In genomic region chr19:38253796-38254195, GRCm38 (mm10) we compare ENCODE assay signal across 8 mouse cellular contexts. TPM values are rescaled to one million over a fixed set of nuclear protein-coding genes. Genes with fewer than 3 reads are reported as not detected.
DNase-seq lines count a peak whose midpoint lies in the region; ATAC-seq and TF ChIP-seq lines count a peak whose summit lies in the region.

No protein-coding gene starts in this region.

- H3K9ac ChIP-seq in midbrain, embryonic 11.5 days (ENCODE audit: low read length) = no peak overlapping the region
- H3K9ac ChIP-seq in embryonic facial prominence, embryonic 14.5 days (ENCODE audit: low read depth, low read length) = no peak overlapping the region
- H3K9ac ChIP-seq in forebrain, embryonic 16.5 days (replicated peaks; ENCODE audit: low read depth, low read length) = no peak overlapping the region

- no peak for TF ChIP-seq POLR2A in bone marrow, adult 2 months (IDR thresholded peaks at IDR 0.05; ENCODE audit: borderline replicate concordance, control insufficient read depth, low read depth, low read length)

- peak; percentile 48 to 71 for DNase-seq in adrenal gland, adult (ENCODE audit: inconsistent age in 2 of 2, low spot score in 1 of 2)
- DNase-seq in adrenal gland, postnatal 4 days (ENCODE audit: low spot score in 2 of 2) = no peak
- DNase-seq in midbrain, embryonic 11.5 days (ENCODE audit: low spot score, missing footprints) = peak; percentile 85
- no peak for DNase-seq in midbrain, embryonic 10.5 days (ENCODE audit: low spot score)
- peak; percentile 63 for DNase-seq in embryonic facial prominence, embryonic 14.5 days (ENCODE audit: low spot score)
- peak; percentile 27 for DNase-seq in lung, postnatal 10 days

- H3K4me3 ChIP-seq in midbrain, embryonic 11.5 days (ENCODE audit: low read depth, low read length) = no peak overlapping the region
- no peak overlapping the region for H3K4me3 ChIP-seq in midbrain, embryonic 10.5 days
- no peak overlapping the region for H3K4me3 ChIP-seq in bone marrow, adult 2 months (replicated peaks; ENCODE audit: control insufficient read depth, low read depth, low read length)
- no peak overlapping the region for H3K4me3 ChIP-seq in embryonic facial prominence, embryonic 14.5 days (ENCODE audit: low read depth, low read length)
- H3K4me3 ChIP-seq in forebrain, embryonic 16.5 days (replicated peaks; ENCODE audit: low read length) = no peak overlapping the region

- peak; percentile 47 for TF ChIP-seq CTCF in bone marrow, adult 2 months (IDR thresholded peaks at IDR 0.05; ENCODE audit: control insufficient read depth, insufficient read depth, low read length)

- no peak overlapping the region for H3K4me2 ChIP-seq in midbrain, embryonic 11.5 days
- H3K4me2 ChIP-seq in embryonic facial prominence, embryonic 14.5 days (ENCODE audit: low read depth, low read length) = no peak overlapping the region
- no peak overlapping the region for H3K4me2 ChIP-seq in forebrain, embryonic 16.5 days (ENCODE audit: low read length)

- H3K36me3 ChIP-seq in midbrain, embryonic 11.5 days (ENCODE audit: control insufficient read depth, insufficient read depth, low read length) = no peaks in the 10 kb centered on the region
- H3K36me3 ChIP-seq in midbrain, embryonic 10.5 days = no peaks in the 10 kb centered on the region
- H3K36me3 ChIP-seq in embryonic facial prominence, embryonic 14.5 days (ENCODE audit: control insufficient read depth, insufficient read depth, low read length) = no peaks in the 10 kb centered on the region
- H3K36me3 ChIP-seq in forebrain, embryonic 16.5 days (ENCODE audit: control insufficient read depth, insufficient read depth) = no peaks in the 10 kb centered on the region

- WGBS in midbrain, embryonic 11.5 days = 53% methylated on average over 6 of the region's 6 CpGs
- 63% methylated on average over 6 of the region's 6 CpGs for WGBS in midbrain, embryonic 10.5 days
- 44% methylated on average over 6 of the region's 6 CpGs for WGBS in bone marrow, adult 2 months
- 50% methylated on average over 6 of the region's 6 CpGs for WGBS in embryonic facial prominence, embryonic 14.5 days
- WGBS in forebrain, embryonic 16.5 days = 65% methylated on average over 6 of the region's 6 CpGs

- 0 out of 2 replicates have a peak, but pooled peaks cover 2% of the 10 kb centered on the region for H3K4me1 ChIP-seq in midbrain, embryonic 11.5 days (ENCODE audit: control insufficient read depth, insufficient read depth, low read length)
- peaks cover 13% of the 10 kb centered on the region for H3K4me1 ChIP-seq in midbrain, embryonic 10.5 days
- H3K4me1 ChIP-seq in bone marrow, adult 2 months (ENCODE audit: control insufficient read depth, insufficient read depth, low read length) = no peaks in the 10 kb centered on the region
- no peaks in the 10 kb centered on the region for H3K4me1 ChIP-seq in embryonic facial prominence, embryonic 14.5 days (ENCODE audit: control insufficient read depth, insufficient read depth, low read length)
- 0 out of 2 replicates have a peak, but pooled peaks cover 2% of the 10 kb centered on the region for H3K4me1 ChIP-seq in forebrain, embryonic 16.5 days (replicated peaks; ENCODE audit: control insufficient read depth, insufficient read depth, low read length)

- no peak for ATAC-seq in midbrain, embryonic 11.5 days (ENCODE audit: low FRiP score)
- no peak for ATAC-seq in embryonic facial prominence, embryonic 14.5 days (ENCODE audit: low read depth)
- ATAC-seq in forebrain, embryonic 16.5 days = no peak

- H3K27ac ChIP-seq in midbrain, embryonic 11.5 days (ENCODE audit: low read depth, low read length) = no peak overlapping the region
- H3K27ac ChIP-seq in midbrain, embryonic 10.5 days (replicated peaks) = no peak overlapping the region
- H3K27ac ChIP-seq in bone marrow, adult 2 months (ENCODE audit: control insufficient read depth, insufficient read depth, low read depth, low read length, poor library complexity) = no peak overlapping the region
- H3K27ac ChIP-seq in embryonic facial prominence, embryonic 14.5 days (replicated peaks; ENCODE audit: low read depth, low read length) = no peak overlapping the region
- no peak overlapping the region for H3K27ac ChIP-seq in forebrain, embryonic 16.5 days (ENCODE audit: low read length)

- H3K27me3 ChIP-seq in midbrain, embryonic 11.5 days (ENCODE audit: control insufficient read depth, insufficient read depth, low read length) = no peaks in the 10 kb centered on the region
- H3K27me3 ChIP-seq in midbrain, embryonic 10.5 days (ENCODE audit: low read depth, poor library complexity, severe bottlenecking) = no peaks in the 10 kb centered on the region
- no peaks in the 10 kb centered on the region for H3K27me3 ChIP-seq in embryonic facial prominence, embryonic 14.5 days (replicated peaks; ENCODE audit: control insufficient read depth, insufficient read depth, low read length)
- no peaks in the 10 kb centered on the region for H3K27me3 ChIP-seq in forebrain, embryonic 16.5 days (replicated peaks; ENCODE audit: control insufficient read depth, insufficient read depth, low read length)

- H3K9me3 ChIP-seq in midbrain, embryonic 11.5 days (ENCODE audit: control insufficient read depth, low read length) = no peaks in the 10 kb centered on the region
- no peaks in the 10 kb centered on the region for H3K9me3 ChIP-seq in midbrain, embryonic 10.5 days (replicated peaks)
- H3K9me3 ChIP-seq in embryonic facial prominence, embryonic 14.5 days (ENCODE audit: control insufficient read depth, low read length) = no peaks in the 10 kb centered on the region
- no peaks in the 10 kb centered on the region for H3K9me3 ChIP-seq in forebrain, embryonic 16.5 days (ENCODE audit: control insufficient read depth, low read length)

RNA-seq across cellular contexts. Expression of gene Lgi1, which starts 10.5 kb away (rescaled TPM):
- 1 to 10 TPM; 4.6 to 5.3 TPM for total RNA-seq in adrenal gland, postnatal 4 days (2021)
- polyA plus RNA-seq in midbrain, embryonic 11.5 days (2014; fragmentation: Nextera tagmentation; extraction: Ambion mirVana) = 2.0 and 2.5 TPM in 2 replicates
- 2.4 and 2.8 TPM in 2 replicates for polyA plus RNA-seq in midbrain, embryonic 10.5 days (2016; fragmentation: Nextera tagmentation; extraction: Ambion mirVana)
- polyA plus RNA-seq in bone marrow, adult 2 months (2011; ENCODE audit: insufficient read depth, insufficient read length, low replicate concordance, missing spikeins) = 142 and 160 TPM in 2 replicates
- polyA plus RNA-seq in embryonic facial prominence, embryonic 14.5 days (2014; fragmentation: Nextera tagmentation; extraction: Ambion mirVana) = 5.9 and 6.1 TPM in 2 replicates
- polyA plus RNA-seq in forebrain, embryonic 16.5 days (2015; fragmentation: Nextera tagmentation; extraction: Ambion mirVana) = 15.5 and 19.1 TPM in 2 replicates

RNA-seq across cellular contexts. Expression of gene Fra10ac1, which starts 29.8 kb away (rescaled TPM):
- 10 to 100 TPM; 16.6 to 19.3 TPM for total RNA-seq in adrenal gland, postnatal 4 days (2021)
- 45.7 and 47.5 TPM in 2 replicates for polyA plus RNA-seq in midbrain, embryonic 11.5 days (2014; fragmentation: Nextera tagmentation; extraction: Ambion mirVana)
- 45.1 and 46.6 TPM in 2 replicates for polyA plus RNA-seq in midbrain, embryonic 10.5 days (2016; fragmentation: Nextera tagmentation; extraction: Ambion mirVana)
- polyA plus RNA-seq in bone marrow, adult 2 months (2011; ENCODE audit: insufficient read depth, insufficient read length, low replicate concordance, missing spikeins) = 11.9 and 17.8 TPM in 2 replicates
- 26.0 and 27.3 TPM in 2 replicates for polyA plus RNA-seq in embryonic facial prominence, embryonic 14.5 days (2014; fragmentation: Nextera tagmentation; extraction: Ambion mirVana)
- polyA plus RNA-seq in forebrain, embryonic 16.5 days (2015; fragmentation: Nextera tagmentation; extraction: Ambion mirVana) = 54.7 and 56.8 TPM in 2 replicates

Comparison
In these comparisons a context has a peak if more than half of its experiments do, and no peak if none do; other contexts are left out.
1. DNase-seq: peak in adrenal gland, adult (2 of 2), midbrain, embryonic 11.5 days (single experiment), embryonic facial prominence, embryonic 14.5 days (single experiment) and lung, postnatal 10 days (single experiment); none in adrenal gland, postnatal 4 days (0 of 2) and midbrain, embryonic 10.5 days (single experiment).